Mouse (Mus musculus): ENCODE data around the gene Top3b.
"Not testable (repeated sequence)": the region's sequence is repeated elsewhere in the genome, so short reads cannot be mapped to it uniquely, and the experiment has no call there.

Top3b gene

GRCm38 (mm10) chr16:16892366-16892765 lies 21.8 kb downstream of the Top3b start:
- in situ Hi-C loops (cut with MboI; ENCODE audit: low pct_unique_long_range_greater_than_20kb in 1 of 2, low sequenced_read_pairs in 2 of 2, unreplicated experiment in 1 of 2) = loop anchor here in 1 of 2 experiments (25.0 kb wide), 2 partner anchors 580 to 1370 kb away; partner anchors contain the start of genes Gm49776 and Yars2

GRCm38 (mm10) chr16:16896015-16896381 lies 25.5 kb downstream of the Top3b start:
- in situ Hi-C loops (cut with MboI; ENCODE audit: low pct_unique_long_range_greater_than_20kb in 1 of 2, low sequenced_read_pairs in 2 of 2, unreplicated experiment in 1 of 2) = loop anchor here in 1 of 2 experiments (25.0 kb wide), 2 partner anchors 584 to 1366 kb away; partner anchors contain the start of genes Gm49776 and Yars2

GRCm38 (mm10) chr16:16896382-16897055 lies 26.0 kb downstream of the Top3b start, which contains the start of gene Ppm1f:
TSS of gene Ppm1f (plus strand) at chr16:16896469.
- in situ Hi-C loops (cut with MboI; ENCODE audit: low pct_unique_long_range_greater_than_20kb in 1 of 2, low sequenced_read_pairs in 2 of 2, unreplicated experiment in 1 of 2) = loop anchor here in 1 of 2 experiments (25.0 kb wide), 2 partner anchors 584 to 1366 kb away; partner anchors contain the start of genes Gm49776 and Yars2

GRCm38 (mm10) chr16:16897056-16897584 lies 26.6 kb downstream of the Top3b start:
- in situ Hi-C loops (cut with MboI; ENCODE audit: low pct_unique_long_range_greater_than_20kb in 1 of 2, low sequenced_read_pairs in 2 of 2, unreplicated experiment in 1 of 2) = loop anchor here in 1 of 2 experiments (25.0 kb wide), 2 partner anchors 585 to 1365 kb away; partner anchors contain the start of genes Gm49776 and Yars2

- in situ Hi-C loops (cut with MboI; ENCODE audit: low pct_unique_long_range_greater_than_20kb in 1 of 2, low sequenced_read_pairs in 2 of 2, unreplicated experiment in 1 of 2) = no loop called here
Observed at GRCm38 (mm10) chr16:16902329-16902728, 31.8 kb downstream of the Top3b start.

GRCm38 (mm10) chr16:16903188-16903587 lies 32.7 kb downstream of the Top3b start:
- in situ Hi-C loops (cut with MboI; ENCODE audit: low pct_unique_long_range_greater_than_20kb in 1 of 2, low sequenced_read_pairs in 2 of 2, unreplicated experiment in 1 of 2) = no loop called here

GRCm38 (mm10) chr16:16907799-16908198 lies 37.3 kb downstream of the Top3b start:
- in situ Hi-C loops (cut with MboI; ENCODE audit: low pct_unique_long_range_greater_than_20kb in 1 of 2, low sequenced_read_pairs in 2 of 2, unreplicated experiment in 1 of 2) = no loop called here

- in situ Hi-C loops (cut with MboI; ENCODE audit: low pct_unique_long_range_greater_than_20kb in 1 of 2, low sequenced_read_pairs in 2 of 2, unreplicated experiment in 1 of 2) = no loop called here
Observed at GRCm38 (mm10) chr16:16911641-16912597, 41.4 kb downstream of the Top3b start.

- in situ Hi-C loops (cut with MboI; ENCODE audit: low pct_unique_long_range_greater_than_20kb in 1 of 2, low sequenced_read_pairs in 2 of 2, unreplicated experiment in 1 of 2) = no loop called here
Observed at GRCm38 (mm10) chr16:16913440-16913839, 42.9 kb downstream of the Top3b start.

- in situ Hi-C loops (cut with MboI; ENCODE audit: low pct_unique_long_range_greater_than_20kb in 1 of 2, low sequenced_read_pairs in 2 of 2, unreplicated experiment in 1 of 2) = no loop called here
Observed at GRCm38 (mm10) chr16:16918441-16919117, 48.0 kb downstream of the Top3b start.

- in situ Hi-C loops (cut with MboI; ENCODE audit: low pct_unique_long_range_greater_than_20kb in 1 of 2, low sequenced_read_pairs in 2 of 2, unreplicated experiment in 1 of 2) = no loop called here
Observed at GRCm38 (mm10) chr16:16921021-16921435, 50.5 kb downstream of the Top3b start.

- in situ Hi-C loops (cut with MboI; ENCODE audit: low pct_unique_long_range_greater_than_20kb in 1 of 2, low sequenced_read_pairs in 2 of 2, unreplicated experiment in 1 of 2) = no loop called here
Observed at GRCm38 (mm10) chr16:16924481-16924880, 53.9 kb downstream of the Top3b start.

- in situ Hi-C loops (cut with MboI; ENCODE audit: low pct_unique_long_range_greater_than_20kb in 1 of 2, low sequenced_read_pairs in 2 of 2, unreplicated experiment in 1 of 2) = no loop called here
Observed at GRCm38 (mm10) chr16:16926536-16926935, 56.0 kb downstream of the Top3b start.

- in situ Hi-C loops (cut with MboI; ENCODE audit: low pct_unique_long_range_greater_than_20kb in 1 of 2, low sequenced_read_pairs in 2 of 2, unreplicated experiment in 1 of 2) = not testable (repeated sequence)
Observed at GRCm38 (mm10) chr16:16928908-16929307, 58.4 kb downstream of the Top3b start.

- in situ Hi-C loops (cut with MboI; ENCODE audit: low pct_unique_long_range_greater_than_20kb in 1 of 2, low sequenced_read_pairs in 2 of 2, unreplicated experiment in 1 of 2) = no loop called here
Observed at GRCm38 (mm10) chr16:16930326-16930725, 59.8 kb downstream of the Top3b start.

GRCm38 (mm10) chr16:16930810-16931296 lies 60.3 kb downstream of the Top3b start:
- in situ Hi-C loops (cut with MboI; ENCODE audit: low pct_unique_long_range_greater_than_20kb in 1 of 2, low sequenced_read_pairs in 2 of 2, unreplicated experiment in 1 of 2) = no loop called here

GRCm38 (mm10) chr16:16939543-16939942 lies 69.0 kb downstream of the Top3b start:
- in situ Hi-C loops (cut with MboI; ENCODE audit: low pct_unique_long_range_greater_than_20kb in 1 of 2, low sequenced_read_pairs in 2 of 2, unreplicated experiment in 1 of 2) = no loop called here

GRCm38 (mm10) chr16:16941078-16941477 lies 70.5 kb downstream of the Top3b start:
- in situ Hi-C loops (cut with MboI; ENCODE audit: low pct_unique_long_range_greater_than_20kb in 1 of 2, low sequenced_read_pairs in 2 of 2, unreplicated experiment in 1 of 2) = no loop called here
